Mouse (Mus musculus): Measurements from ENCODE around the gene Pbrm1. TPM values are rescaled to one million over a fixed set of nuclear protein-coding genes. Genes with fewer than 3 reads are reported as not detected.
A peak's percentile ranks its signal among the peaks of the same experiment; 100 is the strongest.

Gene Pbrm1
- polyA plus RNA-seq, 1 experiment from 2014 or later: 115 TPM

DNA sequence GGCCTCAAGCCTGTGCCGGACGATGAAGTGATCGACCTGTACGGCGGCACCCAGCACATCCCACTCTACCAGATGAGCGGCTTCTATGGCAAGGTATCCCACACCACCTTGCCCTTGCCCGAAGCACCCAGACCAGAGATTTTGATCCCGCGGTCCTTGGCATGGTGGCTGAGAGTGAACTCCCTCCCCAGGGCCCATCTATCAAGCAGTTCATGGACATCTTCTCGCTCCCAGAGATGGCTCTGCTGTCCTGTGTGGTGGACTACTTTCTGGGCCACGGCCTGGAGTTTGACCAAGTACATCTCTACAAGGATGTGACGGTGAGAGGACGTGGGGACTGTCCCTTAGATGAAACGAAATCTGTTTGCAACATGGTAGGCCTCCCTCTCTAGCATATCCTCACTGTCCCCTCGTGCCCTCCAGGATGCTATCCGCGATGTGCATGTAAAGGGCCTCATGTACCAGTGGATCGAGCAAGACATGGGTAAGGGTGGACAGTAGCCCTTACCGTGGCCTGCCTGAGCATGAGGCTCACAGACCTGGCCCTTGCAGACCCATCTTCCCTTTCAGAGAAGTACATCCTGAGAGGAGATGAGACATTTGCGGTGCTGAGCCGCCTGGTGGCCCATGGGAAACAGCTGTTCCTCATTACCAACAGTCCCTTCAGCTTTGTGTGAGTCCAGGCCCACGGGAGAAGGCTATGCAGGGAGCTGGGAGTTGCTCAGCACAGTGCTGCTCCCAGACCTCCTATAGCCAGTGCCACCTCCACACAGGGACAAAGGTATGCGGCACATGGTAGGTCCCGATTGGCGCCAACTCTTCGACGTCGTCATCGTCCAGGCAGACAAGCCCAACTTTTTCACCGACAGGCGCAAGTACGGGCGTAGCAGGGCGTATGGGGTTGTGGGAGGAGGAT, 116.8 kb downstream of the Pbrm1 start:
- Histone ChIP-seq H3K4me3 (ENCODE audit: low read length) (no peak overlapping the region), H3K4me1 (replicated peaks; ENCODE audit: control insufficient read depth, insufficient read depth, low read length) (peaks cover 35% of the 10 kb centered on the region), H3K9ac (ENCODE audit: low read length) (no peak overlapping the region), H3K9me3 (ENCODE audit: control insufficient read depth, low read length) (no peaks in the 10 kb centered on the region), H3K36me3 (ENCODE audit: control insufficient read depth, insufficient read depth, low read length) (peaks cover 52% of the 10 kb centered on the region), H3K27ac (ENCODE audit: low read length) (no peak overlapping the region), H3K4me2 (ENCODE audit: low read depth, low read length) (no peak overlapping the region), H3K27me3 (ENCODE audit: control insufficient read depth, insufficient read depth, low read depth, low read length) (no peaks in the 10 kb centered on the region)
- ATAC-seq (ENCODE audit: low read depth): no peak
- WGBS: 89% methylated on average over 34 of the region's 34 CpGs

DNA sequence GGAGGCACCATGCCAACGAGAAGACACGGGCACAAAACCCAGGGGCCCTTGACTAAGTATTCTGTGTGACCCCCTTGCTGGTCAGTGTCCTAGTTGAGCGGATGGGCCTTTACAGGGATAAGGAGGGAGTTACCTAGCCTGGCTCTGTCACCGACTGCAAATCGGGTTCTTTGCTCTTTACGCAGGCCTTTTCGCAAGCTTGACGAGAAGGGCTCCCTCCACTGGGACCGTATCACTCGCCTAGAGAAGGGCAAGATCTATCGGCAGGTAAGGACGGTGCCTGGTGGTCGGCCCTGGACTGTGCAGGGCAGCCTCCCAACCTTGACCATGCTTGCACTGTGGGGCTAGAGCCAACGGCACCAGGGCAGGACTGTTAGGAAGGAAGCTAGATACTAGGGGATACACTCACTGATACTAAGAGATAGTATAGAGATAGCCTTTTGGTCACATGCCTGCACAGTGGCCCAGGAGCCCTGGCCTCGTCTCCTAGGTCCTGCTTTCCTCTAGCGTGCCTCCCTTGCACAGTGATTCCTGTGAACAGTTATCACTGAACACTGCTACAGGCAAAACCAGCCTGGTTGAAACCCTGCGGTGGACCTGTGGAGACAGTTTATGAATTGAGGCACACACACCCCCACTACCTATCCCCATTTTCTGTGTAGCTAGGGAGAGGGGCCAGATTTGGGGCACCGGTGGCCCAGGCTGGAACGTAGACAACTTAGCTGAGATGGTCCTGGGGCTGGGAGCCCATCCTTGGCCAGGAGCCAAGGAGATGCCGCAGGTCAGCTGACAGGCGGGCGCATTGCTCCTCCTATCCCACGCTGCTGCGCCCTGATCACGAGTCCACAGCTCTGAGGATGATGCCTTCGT, 117.7 kb downstream of the Pbrm1 start:
- WGBS: 82% methylated on average over 26 of the region's 26 CpGs

DNA sequence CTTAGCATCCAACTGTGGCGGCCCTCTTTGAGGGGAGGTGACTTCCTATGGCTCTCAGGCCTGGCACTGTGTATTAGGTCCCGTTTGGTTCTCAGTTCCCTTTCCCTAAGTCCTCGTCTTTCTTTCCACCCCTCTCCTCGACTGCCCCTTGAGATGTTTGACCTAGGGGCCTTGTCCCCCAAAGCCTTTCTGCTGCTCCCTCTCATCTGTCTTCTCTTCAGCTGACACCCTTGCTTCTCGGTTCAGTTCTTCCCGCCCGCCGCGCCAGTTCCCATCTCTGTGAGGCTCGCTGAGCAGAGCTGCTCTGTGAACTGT, 118.3 kb downstream of the Pbrm1 start:
- Histone ChIP-seq H3K9me3 (ENCODE audit: control insufficient read depth, low read length) (no peaks in the 10 kb centered on the region), H3K27ac (ENCODE audit: low read length) (peak overlapping the region; percentile 79; the same call in 1 of the 2 replicates), H3K4me1 (replicated peaks; ENCODE audit: control insufficient read depth, insufficient read depth, low read length) (peaks cover 31% of the 10 kb centered on the region), H3K4me3 (ENCODE audit: low read length) (no peak overlapping the region), H3K4me2 (ENCODE audit: low read depth, low read length) (no peak overlapping the region), H3K36me3 (ENCODE audit: control insufficient read depth, insufficient read depth, low read length) (peaks cover 66% of the 10 kb centered on the region), H3K9ac (ENCODE audit: low read length) (no peak overlapping the region), H3K27me3 (ENCODE audit: control insufficient read depth, insufficient read depth, low read depth, low read length) (no peaks in the 10 kb centered on the region)
- no peak for ATAC-seq (ENCODE audit: low read depth)
- WGBS: 60% methylated on average over 10 of the region's 10 CpGs

More for the DNA sequence above, 117.7 kb downstream of the Pbrm1 start:
- Histone ChIP-seq H3K4me3 (ENCODE audit: low read length) (no peak overlapping the region), H3K9me3 (ENCODE audit: control insufficient read depth, low read length) (no peaks in the 10 kb centered on the region), H3K4me1 (replicated peaks; ENCODE audit: control insufficient read depth, insufficient read depth, low read length) (peaks cover 35% of the 10 kb centered on the region), H3K9ac (ENCODE audit: low read length) (no peak overlapping the region), H3K27ac (ENCODE audit: low read length) (0 out of 2 replicates have a peak overlapping the region, but pooled peaks have one; percentile 79), H3K4me2 (ENCODE audit: low read depth, low read length) (no peak overlapping the region), H3K36me3 (ENCODE audit: control insufficient read depth, insufficient read depth, low read length) (peaks cover 61% of the 10 kb centered on the region), H3K27me3 (ENCODE audit: control insufficient read depth, insufficient read depth, low read depth, low read length) (no peaks in the 10 kb centered on the region)
- ATAC-seq (ENCODE audit: low read depth): no peak

DNA sequence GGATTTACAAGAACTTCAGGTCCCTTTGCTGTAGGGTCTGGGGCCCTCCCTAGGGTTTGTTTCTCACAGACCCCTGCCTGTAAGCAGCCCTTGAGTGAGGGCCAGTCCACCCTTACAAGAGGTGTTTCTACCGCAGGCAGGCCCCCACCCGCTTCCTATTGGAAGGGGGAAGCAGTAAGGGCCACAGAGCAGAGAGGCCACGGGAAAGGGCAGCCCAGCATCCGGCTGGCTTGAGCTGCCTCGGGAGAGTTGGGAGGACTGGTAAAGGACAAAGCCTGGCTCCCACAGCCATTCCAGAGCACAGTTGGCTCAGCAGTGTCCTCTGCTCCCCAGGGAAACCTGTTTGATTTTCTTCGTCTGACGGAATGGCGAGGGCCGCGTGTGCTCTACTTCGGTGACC, 118.9 kb downstream of the Pbrm1 start:
- Histone ChIP-seq H3K4me2 (ENCODE audit: low read depth, low read length) (no peak overlapping the region), H3K4me1 (replicated peaks; ENCODE audit: control insufficient read depth, insufficient read depth, low read length) (peaks cover 25% of the 10 kb centered on the region), H3K9me3 (ENCODE audit: control insufficient read depth, low read length) (no peaks in the 10 kb centered on the region), H3K27me3 (ENCODE audit: control insufficient read depth, insufficient read depth, low read depth, low read length) (no peaks in the 10 kb centered on the region), H3K27ac (ENCODE audit: low read length) (peak overlapping the region; percentile 79), H3K9ac (ENCODE audit: low read length) (no peak overlapping the region), H3K4me3 (ENCODE audit: low read length) (no peak overlapping the region), H3K36me3 (ENCODE audit: control insufficient read depth, insufficient read depth, low read length) (peaks cover 71% of the 10 kb centered on the region)
- 0 out of 2 replicates have a peak, but pooled peaks have one; percentile 13 for ATAC-seq (ENCODE audit: low read depth)
- 72% methylated on average over 10 of the region's 11 CpGs for WGBS

DNA sequence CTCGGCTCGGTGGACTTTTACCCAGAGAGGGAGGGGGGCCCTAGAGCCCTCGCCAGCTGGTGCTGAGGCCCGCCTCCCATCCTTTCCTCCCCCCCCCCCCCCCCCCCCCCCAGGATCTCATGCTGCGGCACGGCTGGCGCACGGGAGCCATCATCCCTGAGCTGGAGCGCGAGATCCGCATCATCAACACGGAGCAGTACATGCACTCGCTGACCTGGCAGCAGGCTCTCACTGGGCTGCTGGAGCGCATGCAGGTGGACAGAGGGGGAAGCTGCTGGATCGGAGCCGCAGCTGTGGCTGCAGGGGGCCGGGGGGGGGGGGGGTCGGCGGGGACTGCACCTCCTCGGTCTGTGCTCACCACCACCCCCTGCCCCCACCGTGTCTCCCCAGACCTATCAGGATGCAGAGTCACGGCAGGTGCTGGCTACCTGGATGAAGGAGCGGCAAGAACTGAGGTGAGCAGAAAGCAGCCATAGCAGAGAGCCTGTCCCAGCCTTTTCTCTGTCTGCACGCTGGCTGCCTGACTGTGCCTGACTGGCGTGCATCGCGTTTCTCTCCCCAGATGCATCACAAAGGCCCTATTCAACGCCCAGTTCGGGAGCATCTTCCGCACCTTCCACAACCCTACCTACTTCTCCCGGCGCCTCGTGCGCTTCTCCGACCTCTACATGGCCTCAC, 119.4 kb downstream of the Pbrm1 start:
- H3K36me3 ChIP-seq (ENCODE audit: control insufficient read depth, insufficient read depth, low read length): peaks cover 77% of the 10 kb centered on the region
- no peaks in the 10 kb centered on the region for H3K27me3 ChIP-seq (ENCODE audit: control insufficient read depth, insufficient read depth, low read depth, low read length)
- H3K4me3 ChIP-seq (ENCODE audit: low read length): no peak overlapping the region
- H3K9me3 ChIP-seq (ENCODE audit: control insufficient read depth, low read length): no peaks in the 10 kb centered on the region
- H3K4me2 ChIP-seq (ENCODE audit: low read depth, low read length): no peak overlapping the region
- ATAC-seq (ENCODE audit: low read depth): no peak
- no peak overlapping the region for H3K9ac ChIP-seq (ENCODE audit: low read length)
- H3K27ac ChIP-seq (ENCODE audit: low read length): peak overlapping the region; percentile 79
- H3K4me1 ChIP-seq (replicated peaks; ENCODE audit: control insufficient read depth, insufficient read depth, low read length): peaks cover 19% of the 10 kb centered on the region
- 85% methylated on average over 30 of the region's 35 CpGs for WGBS

DNA sequence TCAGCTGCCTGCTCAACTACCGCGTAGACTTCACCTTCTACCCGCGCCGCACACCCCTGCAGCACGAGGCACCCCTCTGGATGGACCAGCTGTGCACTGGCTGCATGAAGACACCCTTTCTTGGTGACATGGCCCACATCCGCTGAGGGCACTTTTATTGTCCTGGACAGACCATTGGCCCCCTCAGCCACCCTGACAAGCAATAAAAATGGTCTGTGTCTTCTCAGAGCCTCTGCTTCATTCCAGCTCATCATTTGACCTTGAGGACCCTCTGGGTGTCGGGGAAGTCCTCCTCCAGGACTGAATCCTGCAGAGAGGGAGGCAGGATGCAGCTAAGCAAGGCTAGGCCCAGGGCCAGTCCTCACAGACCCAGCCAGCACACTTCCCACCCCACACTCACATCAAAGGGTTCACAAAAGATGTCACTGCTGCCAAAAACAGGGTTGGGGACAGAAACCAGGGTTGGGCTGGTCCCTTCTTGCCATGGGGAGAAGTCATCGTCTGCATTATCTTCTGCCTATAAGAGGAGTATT, 120.0 kb downstream of the Pbrm1 start:
- H3K9ac ChIP-seq (ENCODE audit: low read length): no peak overlapping the region
- 84% methylated on average over 9 of the region's 9 CpGs for WGBS
- H3K27ac ChIP-seq (ENCODE audit: low read length): no peak overlapping the region
- H3K4me1 ChIP-seq (replicated peaks; ENCODE audit: control insufficient read depth, insufficient read depth, low read length): peaks cover 13% of the 10 kb centered on the region
- no peak overlapping the region for H3K4me2 ChIP-seq (ENCODE audit: low read depth, low read length)
- H3K36me3 ChIP-seq (ENCODE audit: control insufficient read depth, insufficient read depth, low read length): peaks cover 77% of the 10 kb centered on the region
- H3K9me3 ChIP-seq (ENCODE audit: control insufficient read depth, low read length): no peaks in the 10 kb centered on the region
- no peak overlapping the region for H3K4me3 ChIP-seq (ENCODE audit: low read length)
- no peak for ATAC-seq (ENCODE audit: low read depth)
- no peaks in the 10 kb centered on the region for H3K27me3 ChIP-seq (ENCODE audit: control insufficient read depth, insufficient read depth, low read depth, low read length)

DNA sequence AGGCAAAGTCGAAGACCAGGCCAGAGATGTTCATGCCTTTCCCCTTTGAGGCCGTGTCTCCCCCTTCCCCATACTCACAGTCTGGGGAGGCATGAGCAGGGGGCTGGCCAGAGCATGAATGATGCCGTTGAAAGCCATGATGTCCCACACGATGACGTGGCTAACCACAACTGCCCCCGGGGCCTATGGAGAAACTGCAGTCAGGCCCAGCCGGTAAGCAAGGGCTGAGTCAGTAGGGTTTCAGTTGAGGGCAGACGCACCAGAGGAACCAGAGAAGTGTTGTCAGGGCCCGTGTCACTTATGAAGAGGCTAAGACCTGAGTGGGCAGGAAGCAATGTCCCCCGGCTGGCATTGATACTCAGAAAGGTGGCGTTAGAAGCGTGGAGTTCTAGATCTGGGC, 120.7 kb downstream of the Pbrm1 start:
- Histone ChIP-seq H3K9ac (ENCODE audit: low read length) (no peak overlapping the region), H3K4me3 (ENCODE audit: low read length) (no peak overlapping the region), H3K27me3 (ENCODE audit: control insufficient read depth, insufficient read depth, low read depth, low read length) (no peaks in the 10 kb centered on the region), H3K4me2 (ENCODE audit: low read depth, low read length) (no peak overlapping the region), H3K27ac (ENCODE audit: low read length) (no peak overlapping the region), H3K36me3 (ENCODE audit: control insufficient read depth, insufficient read depth, low read length) (peaks cover 75% of the 10 kb centered on the region), H3K9me3 (ENCODE audit: control insufficient read depth, low read length) (no peaks in the 10 kb centered on the region), H3K4me1 (replicated peaks; ENCODE audit: control insufficient read depth, insufficient read depth, low read length) (peaks cover 6% of the 10 kb centered on the region)
- no peak for ATAC-seq (ENCODE audit: low read depth)
- WGBS: 81% methylated on average over 12 of the region's 12 CpGs

DNA sequence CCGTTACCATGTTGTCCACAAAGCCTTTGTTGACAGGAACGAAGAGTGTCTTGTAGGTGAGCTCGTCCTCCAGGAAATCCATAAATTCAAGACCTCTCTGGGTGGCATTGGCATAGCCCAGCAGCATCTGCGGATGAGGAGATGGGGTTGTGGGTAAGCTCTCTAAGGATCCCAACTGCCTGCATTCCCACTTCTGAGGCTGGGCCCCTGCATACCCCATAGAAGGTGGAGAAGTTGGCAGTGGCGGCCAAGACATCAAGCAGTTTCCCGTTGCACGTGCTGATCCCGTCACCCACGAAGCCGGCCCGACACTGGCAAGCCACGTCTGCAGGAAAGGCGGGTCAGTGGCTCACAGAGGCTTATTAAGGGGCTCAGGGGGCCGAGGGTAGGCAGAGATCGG, 121.2 kb downstream of the Pbrm1 start:
- peaks cover 71% of the 10 kb centered on the region for H3K36me3 ChIP-seq (ENCODE audit: control insufficient read depth, insufficient read depth, low read length)
- WGBS: 85% methylated on average over 15 of the region's 15 CpGs
- no peaks in the 10 kb centered on the region for H3K9me3 ChIP-seq (ENCODE audit: control insufficient read depth, low read length)
- no peak overlapping the region for H3K27ac ChIP-seq (ENCODE audit: low read length)
- no peak overlapping the region for H3K4me3 ChIP-seq (ENCODE audit: low read length)
- ATAC-seq (ENCODE audit: low read depth): no peak
- no peaks in the 10 kb centered on the region for H3K27me3 ChIP-seq (ENCODE audit: control insufficient read depth, insufficient read depth, low read depth, low read length)
- H3K9ac ChIP-seq (ENCODE audit: low read length): no peak overlapping the region
- H3K4me2 ChIP-seq (ENCODE audit: low read depth, low read length): no peak overlapping the region
- peaks cover 5% of the 10 kb centered on the region for H3K4me1 ChIP-seq (replicated peaks; ENCODE audit: control insufficient read depth, insufficient read depth, low read length)
